Mouse (Mus musculus) embryonic stem cell, embryonic (primary cell): ENCODE data around the gene Stn1.

Experiments
- CTCF ChIA-PET, 4 experiments: fragments of 300-600 bp in 2 of 4; fragments of 350-600 bp in 2 of 4; sonication (Branson Sonifier 250); formaldehyde crosslinking; loops; one replicate each; lab custom pipeline; 2022; ENCODE audit warnings: inconsistent platforms in 2 of 4; lab: Charles Lee
- POLR2A ChIA-PET, 4 experiments: fragments of 300-600 bp in 2 of 4; fragments of 350-600 bp in 2 of 4; sonication (Branson Sonifier 250); formaldehyde crosslinking; loops; one replicate each; lab custom pipeline; 2022; ENCODE audit warnings: antibody characterized with exemption in 4 of 4, inconsistent platforms in 1 of 4; lab: Charles Lee

Gene Stn1

DNA sequence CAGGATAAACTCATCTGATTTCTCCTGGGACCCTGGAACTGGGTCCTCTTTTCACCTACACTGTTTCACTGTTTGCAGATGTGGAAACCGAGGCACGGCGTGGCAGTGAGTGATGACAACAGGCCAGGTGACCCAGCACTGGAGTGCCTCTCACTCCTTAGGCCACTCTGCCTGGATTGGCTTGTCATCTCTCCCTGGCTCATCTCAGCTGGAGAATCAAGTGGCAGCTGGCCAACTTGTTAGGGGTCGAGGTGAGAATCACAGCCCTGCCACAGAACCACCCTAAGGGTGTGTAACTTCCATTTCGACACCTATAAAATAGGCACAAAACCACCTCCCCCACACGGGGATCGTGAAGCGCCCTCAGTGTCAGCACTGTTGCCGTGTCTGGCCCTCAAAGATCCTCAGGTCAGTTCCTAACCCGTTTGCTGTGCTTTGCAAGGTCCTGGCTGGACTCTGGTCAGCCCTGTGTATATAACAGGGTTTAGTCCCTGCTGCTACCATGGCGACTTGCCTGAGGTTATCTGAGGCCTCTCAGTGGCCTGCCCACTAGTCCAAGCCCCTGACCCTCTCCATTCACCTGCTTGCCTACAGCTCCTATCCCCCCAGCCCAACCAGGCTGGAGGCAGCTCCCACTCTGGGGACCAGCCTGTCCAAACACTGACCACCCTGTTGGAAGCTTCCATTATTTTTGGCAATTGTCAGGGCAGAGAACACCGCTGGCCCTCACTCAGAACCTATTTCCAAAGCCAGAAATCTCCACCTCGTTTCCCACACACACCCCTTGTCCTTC, 79.4 kb downstream of the Stn1 start:
- CTCF ChIA-PET, result no interaction called here

DNA sequence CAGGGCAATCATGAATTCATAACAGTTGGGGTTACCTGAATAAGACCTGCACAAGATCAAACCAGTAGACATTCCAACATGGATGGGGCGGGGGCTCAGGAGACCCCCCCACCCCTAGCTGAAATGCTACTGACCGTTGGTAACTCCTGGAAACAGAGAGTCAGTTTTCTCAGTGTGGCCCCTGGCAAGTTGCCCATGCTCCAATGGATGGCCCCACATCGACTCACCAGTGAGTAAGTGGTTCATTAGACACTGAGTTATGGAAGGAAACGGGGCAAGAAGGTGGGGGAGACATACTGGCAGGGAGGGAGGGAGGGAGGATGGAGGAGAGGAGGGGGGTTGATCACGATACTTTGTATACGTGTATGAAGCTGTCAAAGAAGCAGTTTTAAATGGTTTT, 81.3 kb downstream of the Stn1 start:
- POLR2A ChIA-PET, result interaction anchor here in 2 of 4 experiments (0.5 to 0.8 kb wide), 3 partner anchors 82 to 597 kb away, joined by 3 to 5 read pairs (median 3); no protein-coding TSS in a partner anchor
- CTCF ChIA-PET, result interaction anchor here in 3 of 4 experiments (0.6 to 1.5 kb wide), 5 partner anchors 48 to 136 kb away, joined by 3 to 7 read pairs (median 3); no protein-coding TSS in a partner anchor

More for the DNA sequence above, 79.4 kb downstream of the Stn1 start:
- POLR2A ChIA-PET, result interaction anchor here in 3 of 4 experiments (0.5 to 1.0 kb wide), 3 partner anchors 22 to 88 kb away, joined by 3 to 6 read pairs (median 5); no protein-coding TSS in a partner anchor

DNA sequence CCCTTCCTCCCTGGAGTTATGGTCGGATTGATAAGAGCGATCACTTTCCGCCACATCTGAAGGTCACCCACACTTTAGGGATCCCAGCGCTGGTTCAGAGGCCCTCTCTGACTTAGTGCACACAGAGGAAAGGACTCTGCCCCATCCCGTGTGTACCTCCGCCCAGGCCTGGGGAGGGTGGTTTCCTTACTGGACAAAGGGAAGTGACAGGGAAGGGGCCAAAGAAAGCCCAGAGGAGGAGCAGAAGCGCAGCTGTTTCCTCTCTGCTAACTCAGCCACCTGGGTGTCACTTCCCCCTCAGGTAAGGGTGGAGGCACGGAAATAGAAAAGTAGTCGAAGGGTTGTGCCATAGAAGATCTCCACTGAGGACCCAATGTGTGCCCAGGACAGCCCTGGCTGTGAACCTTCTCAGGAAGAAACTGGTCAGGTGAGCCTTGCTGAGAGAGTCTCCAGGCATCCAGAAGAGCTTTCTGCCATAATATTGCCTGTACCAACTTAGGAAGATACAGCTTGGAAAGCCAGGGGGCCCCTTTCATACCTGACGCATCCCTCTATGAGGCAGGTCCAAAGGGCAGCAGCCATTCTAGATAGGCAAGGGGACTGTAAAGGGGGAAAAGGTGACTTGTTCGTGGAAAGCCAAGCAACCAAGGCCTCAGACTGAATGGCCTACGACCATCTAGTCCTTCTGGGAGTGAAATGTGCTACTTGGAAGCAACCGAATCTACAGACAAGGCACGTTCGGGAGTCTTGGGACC, 82.1 kb downstream of the Stn1 start:
- ChIA-PET POLR2A (interaction anchor here in 1 of 4 experiments (1.1 kb wide), 1 partner anchor 84 kb away, joined by 3 read pairs; no protein-coding TSS in a partner anchor), CTCF (interaction anchor here in 2 of 4 experiments (0.5 to 1.5 kb wide), 3 partner anchors 81 to 99 kb away, joined by 3 read pairs; no protein-coding TSS in a partner anchor)

DNA sequence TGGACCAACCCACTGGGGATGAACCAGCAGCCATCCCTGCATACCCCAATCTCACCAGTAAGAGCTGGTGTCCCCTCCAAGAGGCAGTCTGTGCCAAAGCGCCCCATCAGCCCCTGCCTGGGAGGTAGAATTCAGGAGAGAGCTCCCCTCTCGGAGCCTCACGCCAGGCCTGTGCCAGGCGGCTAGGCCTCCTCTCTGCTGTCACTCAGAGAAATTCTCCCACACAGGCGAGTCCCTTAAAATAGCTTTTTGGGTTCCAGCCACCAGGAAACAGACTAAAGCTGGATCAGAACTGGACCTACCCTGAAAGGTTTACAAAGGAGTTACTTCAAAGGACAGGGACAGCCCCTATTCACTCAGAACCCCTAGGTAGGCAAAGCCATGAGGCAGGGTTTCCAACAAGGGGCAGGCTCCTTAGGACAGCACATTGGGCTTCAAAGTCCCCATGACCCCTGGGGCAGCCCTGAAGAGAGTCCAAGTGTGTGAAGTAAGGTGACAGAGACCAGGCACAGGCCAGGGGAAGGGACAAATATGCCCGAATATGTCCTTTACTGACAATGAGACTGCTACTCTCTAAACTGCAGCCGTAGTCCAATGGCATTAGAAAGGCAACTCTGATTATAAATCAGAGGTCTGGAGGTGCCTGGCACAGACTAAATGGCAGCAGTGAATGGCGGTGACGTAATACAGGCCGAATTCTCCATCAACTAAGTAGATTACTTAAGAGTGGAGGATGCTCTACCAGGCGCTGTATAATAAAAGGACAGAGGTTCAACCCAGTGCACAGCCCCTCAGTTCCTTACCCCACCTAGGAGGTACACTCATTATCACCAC, 82.9 kb downstream of the Stn1 start:
- POLR2A ChIA-PET, result interaction anchor here in 2 of 4 experiments (0.5 to 1.2 kb wide), 4 partner anchors 9 to 84 kb away, joined by 3 to 6 read pairs (median 4); partner anchors contain the start of gene Sh3pxd2a (in 1 of the 2)
- CTCF ChIA-PET, result interaction anchor here in 3 of 4 experiments (0.5 to 2.4 kb wide), 7 partner anchors 9 to 117 kb away, joined by 3 to 8 read pairs (median 3); no protein-coding TSS in a partner anchor

DNA sequence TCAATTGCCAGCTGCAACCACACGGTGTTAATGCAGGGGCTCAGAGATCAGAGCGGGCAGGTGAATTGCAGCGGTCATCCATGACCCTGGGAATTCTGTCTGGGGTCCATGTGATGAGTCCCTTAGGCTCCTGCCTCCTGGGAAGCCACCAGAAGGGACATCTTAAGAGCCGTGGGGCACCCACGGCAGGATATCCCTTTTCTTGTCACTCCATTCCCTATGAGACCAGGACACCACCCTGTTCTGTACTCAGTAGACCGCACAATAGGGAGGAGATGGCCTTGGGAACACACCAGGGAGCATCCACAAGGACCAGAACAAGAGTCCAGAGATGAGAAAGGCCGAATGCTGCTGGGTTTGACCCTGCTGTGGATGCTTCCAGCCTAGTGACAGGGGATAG, 84.0 kb downstream of the Stn1 start:
- ChIA-PET POLR2A (interaction anchor here in 2 of 4 experiments (0.9 to 1.4 kb wide), 6 partner anchors 16 to 74 kb away, joined by 3 to 5 read pairs (median 3); no protein-coding TSS in a partner anchor), CTCF (interaction anchor here in 3 of 4 experiments (0.5 to 2.4 kb wide), 6 partner anchors 10 to 97 kb away, joined by 3 to 8 read pairs (median 4); partner anchors contain the start of gene Sh3pxd2a (in 1 of the 3))

DNA sequence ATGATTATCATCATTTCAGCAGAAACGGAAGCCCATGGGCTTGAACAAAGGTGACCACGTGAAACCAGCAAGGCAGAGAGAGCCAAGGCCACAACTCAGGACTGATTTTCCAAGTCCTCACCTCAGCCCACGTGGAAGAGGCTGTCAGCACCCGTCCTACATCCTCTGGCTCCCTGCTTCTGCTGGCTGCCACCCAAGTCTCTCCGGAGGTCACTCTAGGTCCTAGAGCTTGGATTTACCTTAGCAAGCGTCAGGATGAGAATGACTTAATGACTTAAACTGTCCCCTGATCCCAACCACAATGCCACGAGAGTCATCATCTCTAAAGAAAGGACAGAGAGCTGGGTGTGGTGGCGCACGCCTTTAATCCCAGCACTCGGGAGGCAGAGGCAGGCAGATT, 84.6 kb downstream of the Stn1 start:
- ChIA-PET CTCF (interaction anchor here in 3 of 4 experiments (0.6 to 2.4 kb wide), 5 partner anchors 11 to 96 kb away, joined by 3 to 8 read pairs (median 4); partner anchors contain the start of gene Sh3pxd2a (in 1 of the 3)), POLR2A (interaction anchor here in 2 of 4 experiments (0.9 to 1.4 kb wide), 6 partner anchors 16 to 73 kb away, joined by 3 to 5 read pairs (median 3); no protein-coding TSS in a partner anchor)

DNA sequence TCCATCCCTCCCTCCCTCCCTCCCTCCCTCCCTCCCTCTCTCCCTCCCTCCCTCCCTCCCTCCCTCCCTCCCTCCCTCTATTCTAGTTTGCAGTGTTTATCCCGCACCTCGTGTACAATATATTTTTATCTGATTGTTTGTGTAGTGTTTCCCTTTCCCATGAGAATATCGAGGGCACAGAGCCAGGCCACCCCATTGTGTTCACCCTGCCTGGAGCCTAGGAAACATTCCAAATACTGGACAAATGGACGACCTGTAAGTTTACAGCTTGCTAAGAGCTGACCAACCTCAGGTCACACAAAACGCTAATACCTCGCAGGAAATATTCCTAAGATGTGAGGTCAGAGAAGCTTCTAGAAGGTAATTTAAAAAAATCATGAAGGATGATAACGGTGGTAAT, 85.1 kb downstream of the Stn1 start:
- ChIA-PET POLR2A (interaction anchor here in 3 of 4 experiments (0.5 to 1.7 kb wide), 8 partner anchors 8 to 1892 kb away, joined by 3 to 9 read pairs (median 4); partner anchors contain the start of genes Gm17018 (in 1 of the 3) and Poll (in 1 of the 3)), CTCF (interaction anchor here in 2 of 4 experiments (0.7 to 2.4 kb wide), 3 partner anchors 48 to 96 kb away, joined by 3 to 8 read pairs (median 4); no protein-coding TSS in a partner anchor)

DNA sequence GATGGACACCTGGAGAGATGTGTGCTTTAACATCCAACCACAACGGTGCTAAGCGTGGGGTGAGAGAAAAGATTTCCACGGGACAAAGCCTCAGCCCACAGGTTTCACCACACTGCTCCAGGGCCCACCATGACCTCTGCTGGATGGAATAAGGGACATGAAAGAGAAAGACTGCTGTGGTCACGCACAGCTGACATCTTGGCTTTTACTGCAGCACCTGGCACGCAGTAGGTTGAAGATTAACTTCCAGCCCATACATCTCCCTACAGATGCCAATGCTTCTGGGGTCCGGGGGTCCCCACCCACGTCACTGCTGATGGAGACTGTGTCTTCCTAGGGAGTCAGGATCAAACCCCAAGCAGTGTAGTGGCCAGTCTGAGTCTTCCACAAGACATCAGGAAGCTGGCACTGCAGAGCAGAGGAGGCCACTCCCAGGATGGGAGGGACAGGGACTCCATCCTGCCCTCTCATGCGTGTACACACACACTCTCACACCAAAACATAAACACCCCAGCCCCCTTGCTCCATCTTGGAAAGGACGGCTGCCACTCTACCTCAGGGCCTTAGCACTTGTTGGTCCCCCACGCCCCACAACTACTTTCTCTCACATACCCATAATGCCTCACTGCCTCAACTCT, 85.7 kb downstream of the Stn1 start:
- CTCF ChIA-PET, result interaction anchor here in 3 of 4 experiments (0.7 to 2.9 kb wide), 4 partner anchors 12 to 621 kb away, joined by 3 to 14 read pairs (median 10); partner anchors contain the start of gene Sh3pxd2a (in 1 of the 3)
- POLR2A ChIA-PET, result interaction anchor here in 3 of 4 experiments (0.5 to 1.7 kb wide), 8 partner anchors 9 to 1891 kb away, joined by 3 to 9 read pairs (median 4); partner anchors contain the start of genes Gm17018 (in 1 of the 3) and Poll (in 1 of the 3)
